Mouse (Mus musculus) neutrophil, adult 65 days (primary cell): ENCODE data around the gene Kif21b. TPM values are rescaled to one million over a fixed set of nuclear protein-coding genes. Genes with fewer than 3 reads are reported as not detected.

Source experiments
- total RNA-seq: library from RNA; stranded (reverse); gene quantifications from 2 replicates; pipeline ENCODE4 v1.2.4, GENCODE M21; 2023

Gene Kif21b
- 179 and 202 TPM in 2 replicates for total RNA-seq

DNA sequence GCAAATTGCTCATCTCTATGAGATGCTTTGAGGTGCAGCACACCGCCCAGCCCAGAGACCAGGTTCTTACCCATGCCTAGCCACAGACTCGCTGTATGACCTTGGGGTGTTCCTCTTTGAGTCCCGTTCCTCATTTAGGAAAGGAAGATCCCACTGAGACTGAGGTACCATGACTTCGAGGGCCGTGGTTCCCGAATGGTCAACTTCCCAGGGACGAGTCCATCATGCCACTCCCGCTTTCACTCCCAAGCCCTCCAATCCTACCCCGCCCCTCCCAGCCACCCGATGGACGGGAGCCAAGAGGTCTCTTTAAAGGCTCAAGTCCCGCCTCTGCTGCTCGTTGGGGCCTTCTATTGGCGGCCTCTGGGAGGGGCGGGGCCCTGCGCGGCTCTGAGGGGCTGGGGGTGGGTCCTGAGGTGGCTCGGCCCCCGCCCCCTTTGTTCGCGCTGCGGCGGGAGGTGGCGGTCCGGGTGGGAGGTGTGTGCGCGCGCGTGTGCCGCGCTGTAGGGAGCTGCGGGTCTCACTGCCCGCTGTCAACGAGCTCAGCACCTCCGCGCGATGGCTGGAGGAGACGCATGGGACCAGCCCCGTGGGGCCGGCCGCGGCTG, at the start of gene Kif21b:
Kif21b (plus strand) TSS at position 439 of the 608 bp plus-strand sequence.

DNA sequence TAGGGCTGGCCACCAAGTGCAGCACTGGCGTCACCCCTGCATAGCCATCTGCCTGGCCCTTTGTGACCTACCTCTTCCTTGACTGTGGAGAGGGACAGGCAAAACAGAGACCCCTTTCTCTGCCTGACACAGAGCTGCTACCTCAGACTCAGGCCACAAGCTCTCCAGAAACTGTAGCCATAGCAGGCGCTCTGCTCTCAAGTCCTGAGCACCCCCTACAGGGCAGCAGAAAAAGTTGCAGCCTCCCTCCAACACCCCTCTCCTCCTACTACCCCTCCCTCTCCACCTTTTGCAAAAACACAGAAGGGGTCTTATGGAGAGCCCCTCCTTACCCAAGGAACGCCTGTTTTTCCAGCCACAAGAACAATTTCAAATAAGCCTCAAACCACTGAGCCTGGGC, 81.6 kb downstream of the Kif21b start, which contains the start of gene Mroh3:
Mroh3 (minus strand) TSS at position 26 of the 400 bp plus-strand sequence.

Other genes starting within 250 kb of the Kif21b start
- gene Pkp1, start 212.2 kb upstream of the Kif21b start, total RNA-seq: not detected in 2 replicates
- not detected in 2 replicates for gene Igfn1, start 125.0 kb upstream of the Kif21b start, total RNA-seq
- gene Tmem9, start 123.2 kb upstream of the Kif21b start, total RNA-seq: 2.5 and 2.9 TPM in 2 replicates
- not detected in 2 replicates for gene Ascl5, start 80.6 kb upstream of the Kif21b start, total RNA-seq
- gene Cacna1s, start 78.6 kb upstream of the Kif21b start, total RNA-seq: 0.66 TPM in 1 of 2 replicates, not detected in the other
- not detected in 2 replicates for gene Mroh3, start 81.4 kb downstream of the Kif21b start, total RNA-seq
- not detected in 2 replicates for gene Inava, start 102.9 kb downstream of the Kif21b start, total RNA-seq
- not detected in 2 replicates for gene Gpr25, start 129.5 kb downstream of the Kif21b start, total RNA-seq
- gene Camsap2, start 214.7 kb downstream of the Kif21b start, total RNA-seq: 7.0 and 11.3 TPM in 2 replicates